Mouse (Mus musculus): Measurements from ENCODE around the gene Dnah1.

- TF ChIP-seq CTCF (IDR thresholded peaks at IDR 0.05; ENCODE audit: control insufficient read depth, insufficient read depth, insufficient read length) (no peak), FOSL1 (IDR thresholded peaks at IDR 0.05; ENCODE audit: insufficient read depth, low read length, poor library complexity, severe bottlenecking) (no peak)
Observed at GRCm38 (mm10) chr14:31322191-31322590, 1.5 kb downstream of the Dnah1 start.
